Mouse (Mus musculus) thymus, adult 2 months (tissue): ENCODE results near the gene Npc2.

ENCODE experiments used
- CTCF ChIP-seq: fragments of 200-500 bp; IDR thresholded peaks from 2 replicates; pipeline ENCODE4 v1.5.1; 2012; ENCODE audit warnings: mild to moderate bottlenecking, control low read depth, low read length, moderate library complexity, borderline replicate concordance; ENCODE audit not compliant: control insufficient read depth, poor library complexity, insufficient read depth; ENCODE audit errors: extremely low read depth
- POLR2A ChIP-seq: fragments of 200-500 bp; IDR thresholded peaks from 2 replicates; pipeline ENCODE4 v1.6.1; 2012; ENCODE audit warnings: mild to moderate bottlenecking, low read length, control low read depth, moderate library complexity; ENCODE audit not compliant: control insufficient read depth, poor library complexity, insufficient read depth; ENCODE audit errors: extremely low read depth

DNA sequence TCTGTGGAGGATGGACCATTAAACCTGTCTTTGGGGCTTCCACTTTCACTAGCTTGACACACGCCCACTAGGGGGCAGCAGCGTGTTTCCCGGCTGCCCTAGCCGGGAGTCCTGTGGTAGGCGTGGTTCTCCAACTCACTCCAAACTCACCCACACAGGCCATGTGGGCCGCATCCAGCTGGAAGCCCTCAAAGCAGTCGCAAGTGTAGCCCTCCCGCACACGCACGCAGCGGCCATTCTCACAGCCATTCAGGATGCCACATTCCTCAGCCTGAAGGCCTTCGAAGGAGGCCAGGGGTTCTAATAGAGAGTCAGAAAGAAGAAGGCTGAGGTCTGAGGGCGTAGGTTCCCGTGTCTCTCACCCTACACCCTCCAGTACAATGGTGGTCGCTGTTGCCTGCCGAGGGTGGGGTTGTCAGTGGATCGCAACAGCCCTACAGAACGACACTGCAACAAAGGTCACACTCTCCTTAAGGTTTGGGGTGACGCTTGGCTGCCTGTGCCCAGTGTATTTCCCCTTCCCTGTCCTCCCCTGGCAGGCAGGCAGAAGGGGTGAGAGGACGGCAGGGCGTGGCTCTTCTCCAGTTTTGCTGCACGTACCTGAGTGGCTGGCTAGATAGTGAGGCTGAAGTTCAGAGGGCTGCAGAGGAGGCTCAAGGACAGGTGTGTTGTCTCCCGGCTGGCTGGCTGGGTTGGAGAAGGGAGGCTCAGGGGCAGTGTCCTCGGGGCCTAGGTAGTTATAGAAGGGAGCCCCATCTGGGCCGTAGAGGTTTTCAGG lies 11.8 kb upstream of the Npc2 start:
- peak; percentile 91 for TF ChIP-seq CTCF
- TF ChIP-seq POLR2A, result no peak
